Mouse (Mus musculus) limb, embryonic 10.5 days (tissue): Measurements from ENCODE around the gene Vasn. TPM values are rescaled to one million over a fixed set of nuclear protein-coding genes. Genes with fewer than 3 reads are reported as not detected.

Experiments
- polyA plus RNA-seq: library from polyadenylated mRNA; unstranded; fragments of >200 nt; fragmentation: Nextera tagmentation; extraction: Ambion mirVana; gene quantifications from 2 replicates; pipeline ENCODE4 v1.2.1, GENCODE M21; 2016

Gene Vasn
- polyA plus RNA-seq, 1 experiment from 2014 or later, result 28.3 TPM

Other genes with a start within 250 kb of the Vasn start
- 0.26 and 0.41 TPM in 2 replicates for gene Adcy9, start 219.4 kb upstream of the Vasn start, polyA plus RNA-seq
- 29.4 and 34.3 TPM in 2 replicates for gene Srl, start 98.1 kb upstream of the Vasn start, polyA plus RNA-seq
- 41.4 and 48.5 TPM in 2 replicates for gene Tfap4, start 80.1 kb upstream of the Vasn start, polyA plus RNA-seq
- gene Glis2, start 45.2 kb upstream of the Vasn start, polyA plus RNA-seq, result 27.0 and 30.7 TPM in 2 replicates
- gene Pam16, start 15.0 kb upstream of the Vasn start, polyA plus RNA-seq, result 108 and 113 TPM in 2 replicates
- gene Dnaja3, start within 50 bp of the Vasn start, polyA plus RNA-seq, result 64.1 and 70.2 TPM in 2 replicates
- gene Coro7, start 39.8 kb downstream of the Vasn start, polyA plus RNA-seq, result 21.8 and 22.9 TPM in 2 replicates
- gene Nmral1, start 79.4 kb downstream of the Vasn start, polyA plus RNA-seq, result 264 and 277 TPM in 2 replicates
- 93.7 and 101 TPM in 2 replicates for gene Hmox2, start 86.4 kb downstream of the Vasn start, polyA plus RNA-seq
- 112 TPM in 2 replicates for gene Cdip1, start 150.4 kb downstream of the Vasn start, polyA plus RNA-seq
- 0.40 and 0.71 TPM in 2 replicates for gene 4930562C15Rik, start 195.5 kb downstream of the Vasn start, polyA plus RNA-seq
- gene Ubald1, start 240.4 kb downstream of the Vasn start, polyA plus RNA-seq, result 43.6 and 43.8 TPM in 2 replicates
- 68.0 and 84.5 TPM in 2 replicates for gene Mgrn1, start 246.3 kb downstream of the Vasn start, polyA plus RNA-seq